ENCODE assay signal across 24 mouse cellular contexts in the genomic region with DNA sequence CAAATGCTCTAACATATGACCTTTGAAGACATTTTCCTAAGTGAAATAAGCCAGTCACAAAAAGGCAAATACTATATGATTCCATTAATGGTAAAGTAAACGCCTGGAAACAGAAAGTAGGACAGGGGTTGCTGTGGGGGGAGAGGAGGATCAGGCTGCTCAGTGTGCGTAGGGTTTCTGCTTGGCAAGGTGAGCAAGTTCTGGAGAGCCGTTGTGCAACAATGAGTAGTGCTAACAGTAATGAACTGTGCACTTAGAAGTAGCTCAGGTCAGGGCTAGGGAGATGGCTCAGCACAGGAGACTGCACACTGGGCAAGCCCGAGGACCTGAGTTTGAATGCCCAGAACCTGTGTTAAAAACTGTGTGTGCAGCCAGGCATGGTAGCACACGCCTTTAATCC. TPM values are rescaled to one million over a fixed set of nuclear protein-coding genes. Genes with fewer than 3 reads are reported as not detected.
A peak's percentile ranks its signal among the peaks of the same experiment; 100 is the strongest.
DNase-seq lines count a peak whose midpoint lies in the region; ATAC-seq and TF ChIP-seq lines count a peak whose summit lies in the region.
"Had no signal": no experiment of that assay in that cellular context is flagged by ENCODE, and none has a peak within 500 bp of the region (broad histone marks: within the 10 kb centered on the region; RNA-seq: fewer than 3 reads in every experiment).

No protein-coding gene starts in this region.

- H3K79me2 ChIP-seq in liver, adult 2 months (ENCODE audit: control insufficient read depth, insufficient read depth, low read length): no peaks in the 10 kb centered on the region

- H3K9me3 ChIP-seq in stomach, postnatal 0 days (ENCODE audit: control insufficient read depth, low read length): no peaks in the 10 kb centered on the region
- H3K9me3 ChIP-seq in hindbrain, embryonic 13.5 days: no peaks in the 10 kb centered on the region
- H3K9me3 ChIP-seq: embryonic facial prominence, embryonic 12.5 days; embryonic facial prominence, embryonic 15.5 days; forebrain, embryonic 12.5 days; forebrain, embryonic 15.5 days; heart, embryonic 15.5 days; hindbrain, embryonic 10.5 days had no signal

- no peak for TF ChIP-seq CTCF in liver, adult 2 months (IDR thresholded peaks at IDR 0.05; ENCODE audit: low read depth, low read length)
- TF ChIP-seq CTCF in stomach, postnatal 0 days (IDR thresholded peaks at IDR 0.05; ENCODE audit: low read depth): no peak

- WGBS in liver, adult 2 months: 46% methylated on average over 5 of the region's 5 CpGs
- WGBS in stomach, postnatal 0 days: 52% methylated on average over 5 of the region's 5 CpGs
- 84% methylated on average over 5 of the region's 5 CpGs for WGBS in hindbrain, embryonic 13.5 days

- peak; percentile 82 for DNase-seq in liver, adult 2 months (ENCODE audit: extremely low read depth, low read depth, low spot score)
- DNase-seq in liver: no peak
- DNase-seq in lung, adult 18-20 months: peak; percentile 16 to 49
- DNase-seq in lung, postnatal 14 days: no peak
- peak; percentile 33 for DNase-seq in adipocyte (ENCODE audit: low spot score)
- peak; percentile 23 for DNase-seq in stomach, postnatal 0 days (ENCODE audit: low spot score)
- DNase-seq: adrenal gland, postnatal 14 days; cerebellum, adult 11 months; cerebellum, adult 2 months; cerebellum, postnatal 25 days; gastrocnemius, postnatal 25 days; heart, adult 18-20 months; heart, postnatal 10 days; heart, postnatal 36 days had no signal

- H3K9ac ChIP-seq in liver, adult 2 months (ENCODE audit: low read depth, low read length): no peak overlapping the region
- no peak overlapping the region for H3K9ac ChIP-seq in stomach, postnatal 0 days (ENCODE audit: low read length)
- H3K9ac ChIP-seq in hindbrain, embryonic 13.5 days: no peak overlapping the region
- H3K9ac ChIP-seq: embryonic facial prominence, embryonic 12.5 days; embryonic facial prominence, embryonic 15.5 days; forebrain, embryonic 12.5 days; forebrain, embryonic 15.5 days; heart, embryonic 12.5 days; heart, embryonic 15.5 days; hindbrain, embryonic 14.5 days had no signal

- no peaks in the 10 kb centered on the region for H3K27me3 ChIP-seq in liver, adult 2 months (ENCODE audit: control insufficient read depth, insufficient read depth, low read length)
- H3K27me3 ChIP-seq in stomach, postnatal 0 days (ENCODE audit: control insufficient read depth, insufficient read depth, low read length): no peaks in the 10 kb centered on the region
- no peaks in the 10 kb centered on the region for H3K27me3 ChIP-seq in hindbrain, embryonic 13.5 days
- H3K27me3 ChIP-seq: embryonic facial prominence, embryonic 12.5 days; embryonic facial prominence, embryonic 15.5 days; forebrain, embryonic 12.5 days; forebrain, embryonic 15.5 days; heart, embryonic 12.5 days; heart, embryonic 15.5 days had no signal

- H3K4me2 ChIP-seq in stomach, postnatal 0 days (replicated peaks; ENCODE audit: low read depth): no peak overlapping the region
- H3K4me2 ChIP-seq in hindbrain, embryonic 13.5 days: no peak overlapping the region
- H3K4me2 ChIP-seq: embryonic facial prominence, embryonic 12.5 days; embryonic facial prominence, embryonic 15.5 days; forebrain, embryonic 12.5 days; forebrain, embryonic 15.5 days; heart, embryonic 12.5 days; heart, embryonic 15.5 days; hindbrain, embryonic 14.5 days had no signal

- no peak for ATAC-seq in stomach, postnatal 0 days (ENCODE audit: low FRiP score, low TSS enrichment)
- no peak for ATAC-seq in hindbrain, embryonic 13.5 days (ENCODE audit: low FRiP score)
- ATAC-seq: activated CD4-positive, CD25-positive, alpha-beta regulatory T cell, adult 4 months; forebrain, embryonic 15.5 days had no signal

- TF ChIP-seq POLR2A in liver, adult 2 months (IDR thresholded peaks at IDR 0.05; ENCODE audit: extremely low read depth, insufficient read depth, low read length): no peak

- H3K4me1 ChIP-seq in liver, adult 2 months (ENCODE audit: control insufficient read depth, insufficient read depth, low read length): peaks cover 10% of the 10 kb centered on the region; the same call in 1 of the 2 replicates
- no peaks in the 10 kb centered on the region for H3K4me1 ChIP-seq in stomach, postnatal 0 days (replicated peaks; ENCODE audit: control insufficient read depth, insufficient read depth)
- no peaks in the 10 kb centered on the region for H3K4me1 ChIP-seq in hindbrain, embryonic 13.5 days (replicated peaks)
- H3K4me1 ChIP-seq: embryonic facial prominence, embryonic 12.5 days; embryonic facial prominence, embryonic 15.5 days; forebrain, embryonic 12.5 days; forebrain, embryonic 15.5 days; hindbrain, embryonic 10.5 days had no signal

- H3K36me3 ChIP-seq in liver, adult 2 months (ENCODE audit: control insufficient read depth, insufficient read depth, low read length): no peaks in the 10 kb centered on the region
- no peaks in the 10 kb centered on the region for H3K36me3 ChIP-seq in stomach, postnatal 0 days (ENCODE audit: control insufficient read depth, insufficient read depth, low read length)
- H3K36me3 ChIP-seq in hindbrain, embryonic 13.5 days: no peaks in the 10 kb centered on the region
- H3K36me3 ChIP-seq: embryonic facial prominence, embryonic 12.5 days; embryonic facial prominence, embryonic 15.5 days; forebrain, embryonic 12.5 days; forebrain, embryonic 15.5 days; heart, embryonic 12.5 days; heart, embryonic 15.5 days; hindbrain, embryonic 10.5 days had no signal

- no peak for TF ChIP-seq EP300 in stomach, postnatal 0 days (optimal IDR thresholded peaks at IDR 0.05)

- no peak overlapping the region for H3K4me3 ChIP-seq in liver, adult 2 months (ENCODE audit: insufficient read depth, low read depth, low read length)
- H3K4me3 ChIP-seq in stomach, postnatal 0 days (ENCODE audit: low read depth, low read length): no peak overlapping the region
- H3K4me3 ChIP-seq in hindbrain, embryonic 13.5 days: no peak overlapping the region
- H3K4me3 ChIP-seq: embryonic facial prominence, embryonic 12.5 days; embryonic facial prominence, embryonic 15.5 days; forebrain, embryonic 12.5 days; forebrain, embryonic 15.5 days; heart, embryonic 12.5 days; heart, embryonic 15.5 days; hindbrain, embryonic 10.5 days had no signal

- no peak overlapping the region for H3K27ac ChIP-seq in liver, adult 2 months (replicated peaks; ENCODE audit: insufficient read depth, low read depth, low read length)
- H3K27ac ChIP-seq in stomach, postnatal 0 days (replicated peaks): no peak overlapping the region
- no peak overlapping the region for H3K27ac ChIP-seq in hindbrain, embryonic 13.5 days
- H3K27ac ChIP-seq: embryonic facial prominence, embryonic 12.5 days; embryonic facial prominence, embryonic 15.5 days; forebrain, embryonic 12.5 days; forebrain, embryonic 15.5 days; heart, embryonic 15.5 days; hindbrain, embryonic 10.5 days; hindbrain, embryonic 14.5 days had no signal

RNA-seq across cellular contexts. Expression of a gene that starts 51.5 kb away (rescaled TPM):
- total RNA-seq in liver, adult 2 months (2014; rRNA removed): 1.7 and 4.4 TPM in 2 replicates
- polyA plus RNA-seq in liver, adult 2 months (2012; rRNA removed): 4.9 and 6.3 TPM in 2 replicates
- 10.4 and 10.9 TPM in 2 replicates for polyA plus RNA-seq in stomach, postnatal 0 days (2015; fragmentation: Nextera tagmentation; extraction: Ambion mirVana)
- polyA plus RNA-seq in hindbrain, embryonic 13.5 days (2015; fragmentation: Nextera tagmentation; extraction: Ambion mirVana): 3.8 and 5.4 TPM in 2 replicates

Comparison
In these comparisons a context has a peak if more than half of its experiments do, and no peak if none do; other contexts are left out.
1. DNase-seq: peak in liver, adult 2 months (single experiment), lung, adult 18-20 months (2 of 2), adipocyte (single experiment) and stomach, postnatal 0 days (single experiment); none in liver (single experiment) and lung, postnatal 14 days (single experiment).